Mouse (Mus musculus) heart, postnatal 0 days (tissue): ENCODE results near the gene Cyp2w1. TPM values are rescaled to one million over a fixed set of nuclear protein-coding genes. Genes with fewer than 3 reads are reported as not detected.
"Not testable (repeated sequence)": the region's sequence is repeated elsewhere in the genome, so short reads cannot be mapped to it uniquely, and the experiment has no call there.

ENCODE experiments used
- ATAC-seq: fragments of 200-750 bp; cut with Nextera tagmentation; 2 replicates; pipeline ENCODE4 v1.8.0; 2017; ENCODE audit warnings: low read depth, moderate number of reproducible peaks, moderate library complexity; ENCODE audit not compliant: insufficient read depth
- DNase-seq: peaks from one replicate; pipeline ENCODE4 v3.0.0-alpha.2; 2016; ENCODE audit warnings: low spot score
- H3K27ac ChIP-seq: fragments of 300-500 bp; sonication (generic); 2 replicates; pipeline ENCODE4 v1.5.1; 2014; ENCODE audit warnings: low read depth, mild to moderate bottlenecking
- H3K27me3 ChIP-seq: fragments of 300-500 bp; sonication (generic); 2 replicates; pipeline ENCODE4 v1.6.1; 2014; ENCODE audit warnings: low read length, mixed read lengths; ENCODE audit not compliant: control insufficient read depth, insufficient read depth
- H3K36me3 ChIP-seq: fragments of 300-500 bp; sonication (generic); replicated peaks from 2 replicates; pipeline ENCODE4 v1.6.1; 2014; ENCODE audit warnings: low read length, mixed read lengths; ENCODE audit not compliant: control insufficient read depth, insufficient read depth
- H3K4me1 ChIP-seq: fragments of 300-500 bp; sonication (generic); 2 replicates; pipeline ENCODE4 v1.6.1; 2014; ENCODE audit warnings: antibody characterized with exemption; ENCODE audit not compliant: control insufficient read depth, insufficient read depth
- H3K4me2 ChIP-seq: fragments of 300-500 bp; sonication (generic); 2 replicates; pipeline ENCODE4 v1.6.1; 2014; ENCODE audit warnings: low read depth, mild to moderate bottlenecking, low read length, moderate library complexity
- H3K4me3 ChIP-seq: fragments of 300-500 bp; sonication (generic); 2 replicates; pipeline ENCODE4 v1.5.1; 2014; ENCODE audit warnings: low read depth, low read length
- H3K9ac ChIP-seq: fragments of 300-500 bp; sonication (generic); replicated peaks from 2 replicates; pipeline ENCODE4 v1.6.1; 2014; ENCODE audit warnings: low read depth, low read length, mixed read lengths
- H3K9me3 ChIP-seq: fragments of 300-500 bp; sonication (generic); replicated peaks from 2 replicates; pipeline ENCODE4 v1.6.1; 2016; ENCODE audit warnings: low read length; ENCODE audit not compliant: control insufficient read depth
- CTCF ChIP-seq: IDR thresholded peaks from 2 replicates; pipeline ENCODE4 v1.5.1; 2016; ENCODE audit warnings: antibody characterized with exemption, control low read depth, low read depth
- EP300 ChIP-seq: IDR thresholded peaks from 2 replicates; pipeline ENCODE4 v1.6.1; 2016; ENCODE audit warnings: antibody characterized with exemption, low read depth
- WGBS: fragments of 180-500 bp; shearing (Covaris S2); extraction: QIAGEN DNeasy Blood & Tissue Kit; methylation state at CpG from one replicate; pipeline ENCODE4 v1.1.7; 2014; 5-methylcytosine and 5-hydroxymethylcytosine counted together
- polyA plus RNA-seq: library from polyadenylated mRNA; unstranded; fragments of >200 nt; fragmentation: Nextera tagmentation; extraction: Ambion mirVana; gene quantifications from 2 replicates; pipeline ENCODE4 v1.2.1, GENCODE M21; 2015
- total RNA-seq: library from RNA; depleted of rRNA; stranded (reverse); fragments of >200 nt; gene quantifications from 2 replicates; pipeline ENCODE4 v1.2.3, GENCODE M21; 2014; ENCODE audit warnings: low replicate concordance

The Cyp2w1 gene
- total and polyA plus RNA-seq, 2 experiments from 2014 or later, result not detected

- H3K4me3 ChIP-seq, result no peak overlapping the region
- H3K4me2 ChIP-seq, result no peak overlapping the region
- H3K9ac ChIP-seq, result no peak overlapping the region
- DNase-seq (no peak), ATAC-seq (no peak)
- no peaks in the 10 kb centered on the region for H3K27me3 ChIP-seq
- H3K36me3 ChIP-seq, result peaks cover 23% of the 10 kb centered on the region
- no peak overlapping the region for H3K27ac ChIP-seq
- peaks cover 7% of the 10 kb centered on the region; the same call in 1 of the 2 replicates for H3K4me1 ChIP-seq
- no peaks in the 10 kb centered on the region for H3K9me3 ChIP-seq
- 81% methylated on average over 16 of the region's 16 CpGs for WGBS
- TF ChIP-seq EP300, result no peak
- no peak for TF ChIP-seq CTCF
Measured at GRCm38 (mm10) chr5:139333301-139334013, 19.0 kb upstream of the Cyp2w1 start.

GRCm38 (mm10) chr5:139334394-139334793 is 18.0 kb upstream of the Cyp2w1 start:
- H3K27ac ChIP-seq, ATAC-seq, H3K4me2 ChIP-seq, H3K9ac ChIP-seq, H3K9me3 ChIP-seq, H3K4me3 ChIP-seq, DNase-seq, H3K27me3 ChIP-seq: not testable (repeated sequence)
- 87% methylated on average over 10 of the region's 10 CpGs for WGBS
- Histone ChIP-seq H3K36me3 (peaks cover 28% of the 10 kb centered on the region), H3K4me1 (peaks cover 14% of the 10 kb centered on the region)

- ATAC-seq (no peak), DNase-seq (no peak)
- WGBS, result 86% methylated on average over 4 of the region's 4 CpGs
- Histone ChIP-seq H3K4me1 (peaks cover 14% of the 10 kb centered on the region), H3K4me3 (no peak overlapping the region), H3K36me3 (peaks cover 39% of the 10 kb centered on the region), H3K9me3 (no peaks in the 10 kb centered on the region), H3K27me3 (no peaks in the 10 kb centered on the region), H3K9ac (no peak overlapping the region), H3K27ac (no peak overlapping the region), H3K4me2 (no peak overlapping the region)
- no peak for TF ChIP-seq CTCF
Measured at GRCm38 (mm10) chr5:139335634-139336033, 16.8 kb upstream of the Cyp2w1 start.

- Histone ChIP-seq H3K27me3 (no peaks in the 10 kb centered on the region), H3K4me3 (no peak overlapping the region), H3K36me3 (peaks cover 58% of the 10 kb centered on the region), H3K9ac (no peak overlapping the region), H3K9me3 (no peaks in the 10 kb centered on the region), H3K27ac (peak overlapping the region; percentile 70), H3K4me2 (no peak overlapping the region), H3K4me1 (peaks cover 9% of the 10 kb centered on the region; the same call in 1 of the 2 replicates)
- peak; percentile 84 for ATAC-seq
- 25% methylated on average over 13 of the region's 13 CpGs for WGBS
- no peak for TF ChIP-seq EP300
- no peak for TF ChIP-seq CTCF
- peak; percentile 69 for DNase-seq
Measured at GRCm38 (mm10) chr5:139337826-139338370, 14.5 kb upstream of the Cyp2w1 start.

GRCm38 (mm10) chr5:139338403-139338802 is 14.0 kb upstream of the Cyp2w1 start:
- Histone ChIP-seq H3K27ac (peak overlapping the region; percentile 70), H3K9ac (no peak overlapping the region), H3K27me3 (no peaks in the 10 kb centered on the region), H3K36me3 (peaks cover 58% of the 10 kb centered on the region), H3K4me1 (peaks cover 9% of the 10 kb centered on the region; the same call in 1 of the 2 replicates), H3K9me3 (no peaks in the 10 kb centered on the region), H3K4me2 (no peak overlapping the region), H3K4me3 (no peak overlapping the region)
- 34% methylated on average over 3 of the region's 3 CpGs for WGBS
- ATAC-seq (peak; percentile 47), DNase-seq (no peak)
- TF ChIP-seq EP300 (no peak), CTCF (no peak)

GRCm38 (mm10) chr5:139338891-139339290 is 13.5 kb upstream of the Cyp2w1 start:
- WGBS, result 75% methylated on average over 11 of the region's 11 CpGs
- Histone ChIP-seq H3K4me3 (no peak overlapping the region), H3K36me3 (peaks cover 58% of the 10 kb centered on the region), H3K27ac (no peak overlapping the region), H3K4me2 (no peak overlapping the region), H3K4me1 (peaks cover 9% of the 10 kb centered on the region; the same call in 1 of the 2 replicates), H3K27me3 (no peaks in the 10 kb centered on the region), H3K9me3 (no peaks in the 10 kb centered on the region), H3K9ac (0 out of 2 replicates have a peak overlapping the region, but pooled peaks have one; percentile 8)
- TF ChIP-seq CTCF (no peak), EP300 (no peak)
- no peak for ATAC-seq
- DNase-seq, result no peak
